Mouse (Mus musculus) midbrain, postnatal 0 days (tissue): ENCODE measurements around the gene Afg3l1. TPM values are rescaled to one million over a fixed set of nuclear protein-coding genes. Genes with fewer than 3 reads are reported as not detected.
"Not testable (repeated sequence)": the region's sequence is repeated elsewhere in the genome, so short reads cannot be mapped to it uniquely, and the experiment has no call there.

Source experiments
- ATAC-seq: fragments of 200-750 bp; cut with Nextera tagmentation; 2 replicates; pipeline ENCODE4 v1.8.0; 2017; ENCODE audit warnings: moderate number of reproducible peaks, mild to moderate bottlenecking, moderate TSS enrichment, moderate library complexity; ENCODE audit not compliant: low FRiP score
- DNase-seq: peaks from one replicate; pipeline ENCODE4 v3.0.0-alpha.2; 2015; ENCODE audit warnings: low spot score
- H3K27ac ChIP-seq: fragments of 300-500 bp; sonication (generic); 2 replicates; pipeline ENCODE4 v1.5.1; 2014; ENCODE audit warnings: low read depth, mild to moderate bottlenecking, low read length, mixed read lengths
- H3K27me3 ChIP-seq: fragments of 300-500 bp; sonication (generic); 2 replicates; pipeline ENCODE4 v1.6.1; 2014; ENCODE audit warnings: low read length, control low read depth, mixed read lengths; ENCODE audit not compliant: insufficient read depth
- H3K36me3 ChIP-seq: fragments of 300-500 bp; sonication (generic); 2 replicates; pipeline ENCODE4 v1.6.1; 2014; ENCODE audit warnings: low read length, control low read depth, mixed read lengths; ENCODE audit not compliant: insufficient read depth
- H3K4me1 ChIP-seq: fragments of 300-500 bp; sonication (generic); 2 replicates; pipeline ENCODE4 v1.6.1; 2014; ENCODE audit warnings: mild to moderate bottlenecking, control low read depth, antibody characterized with exemption, low read length, mixed read lengths; ENCODE audit not compliant: insufficient read depth
- H3K4me2 ChIP-seq: fragments of 300-500 bp; sonication (generic); 2 replicates; pipeline ENCODE4 v1.6.1; 2014; ENCODE audit warnings: low read depth, mild to moderate bottlenecking, low read length, mixed read lengths; ENCODE audit not compliant: poor library complexity, severe bottlenecking
- H3K4me3 ChIP-seq: fragments of 300-500 bp; sonication (generic); 2 replicates; pipeline ENCODE4 v1.5.1; 2014; ENCODE audit warnings: low read depth, mild to moderate bottlenecking, low read length, moderate library complexity
- H3K9ac ChIP-seq: fragments of 300-500 bp; sonication (generic); replicated peaks from 2 replicates; pipeline ENCODE4 v1.6.1; 2014; ENCODE audit warnings: mild to moderate bottlenecking, low read length, moderate library complexity, mixed read lengths; ENCODE audit not compliant: poor library complexity, severe bottlenecking
- H3K9me3 ChIP-seq: fragments of 300-500 bp; sonication (generic); 2 replicates; pipeline ENCODE4 v1.6.1; 2016; ENCODE audit warnings: low read length, control low read depth
- CTCF ChIP-seq: IDR thresholded peaks from 2 replicates; pipeline ENCODE4 v1.5.1; 2016; ENCODE audit warnings: antibody characterized with exemption, mild to moderate bottlenecking
- WGBS: fragments of 180-500 bp; shearing (Covaris S2); extraction: QIAGEN DNeasy Blood & Tissue Kit; methylation state at CpG from one replicate; pipeline ENCODE4 v1.1.7; 2014; 5-methylcytosine and 5-hydroxymethylcytosine counted together
- polyA plus RNA-seq: library from polyadenylated mRNA; unstranded; fragments of >200 nt; fragmentation: Nextera tagmentation; extraction: Ambion mirVana; gene quantifications from 2 replicates; pipeline ENCODE4 v1.2.1, GENCODE M21; 2015
- total RNA-seq: library from RNA; depleted of rRNA; stranded (reverse); fragments of >200 nt; gene quantifications from 2 replicates; pipeline ENCODE4 v1.2.3, GENCODE M21; 2014

The Afg3l1 gene
- total and polyA plus RNA-seq, 2 experiments from 2014 or later: 15.0 to 43.5 TPM

DNA sequence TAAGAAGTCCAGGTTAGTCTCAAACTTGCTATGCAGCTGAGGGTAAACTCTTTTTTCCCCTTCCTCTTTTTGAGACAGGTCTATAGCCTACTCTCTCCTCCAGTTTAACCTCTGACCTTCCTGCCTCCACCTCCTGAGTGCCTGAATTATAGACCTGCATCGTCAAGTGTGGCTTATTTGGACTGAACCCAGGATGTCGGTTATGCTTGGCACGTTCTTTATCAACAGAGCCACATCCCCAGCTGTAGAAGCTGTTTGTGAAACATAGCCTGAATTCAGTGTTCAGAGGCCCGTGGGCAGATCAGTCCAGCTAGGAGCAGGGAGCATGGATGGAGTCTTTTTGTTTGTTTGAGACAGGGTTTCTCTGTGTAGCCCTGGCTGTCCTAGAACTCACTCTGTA, 25.6 kb upstream of the Afg3l1 start:
- ATAC-seq: no peak
- peaks cover 51% of the 10 kb centered on the region for H3K36me3 ChIP-seq

DNA sequence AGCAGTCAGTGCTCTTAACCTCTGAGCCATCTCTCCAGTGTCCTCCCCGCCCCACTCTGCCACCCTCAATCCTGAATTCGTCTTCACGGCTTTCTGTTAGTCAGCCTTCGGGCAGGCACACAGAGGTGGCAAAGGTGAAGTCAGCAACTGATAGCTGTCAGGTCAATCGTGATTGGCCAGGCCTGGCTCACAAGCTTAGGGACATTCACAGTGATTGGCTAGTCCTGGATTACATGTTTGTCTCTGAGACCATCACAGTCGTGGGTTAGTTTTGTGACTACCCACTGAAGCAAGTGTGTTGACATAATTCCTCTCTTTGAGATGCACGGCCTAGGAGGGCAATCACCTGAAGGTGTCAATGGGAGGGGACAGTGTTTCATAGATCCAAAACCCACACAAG, 24.4 kb upstream of the Afg3l1 start:
- peaks cover 60% of the 10 kb centered on the region for H3K36me3 ChIP-seq
- H3K27ac ChIP-seq: no peak overlapping the region
- no peak overlapping the region for H3K9ac ChIP-seq
- no peak for TF ChIP-seq CTCF
- no peak overlapping the region for H3K4me2 ChIP-seq
- no peaks in the 10 kb centered on the region for H3K27me3 ChIP-seq
- DNase-seq: no peak
- 82% methylated on average over 7 of the region's 7 CpGs for WGBS
- no peak overlapping the region for H3K4me3 ChIP-seq
- ATAC-seq: no peak
- H3K4me1 ChIP-seq: no peaks in the 10 kb centered on the region
- H3K9me3 ChIP-seq: no peaks in the 10 kb centered on the region

More for the DNA sequence above, 25.6 kb upstream of the Afg3l1 start:
- 85% methylated on average over 4 of the region's 4 CpGs for WGBS
- Histone ChIP-seq H3K4me1 (no peaks in the 10 kb centered on the region), H3K4me2 (no peak overlapping the region), H3K27me3 (no peaks in the 10 kb centered on the region), H3K27ac (no peak overlapping the region), H3K9me3 (no peaks in the 10 kb centered on the region), H3K9ac (no peak overlapping the region), H3K4me3 (no peak overlapping the region)
- no peak for DNase-seq
- no peak for TF ChIP-seq CTCF

DNA sequence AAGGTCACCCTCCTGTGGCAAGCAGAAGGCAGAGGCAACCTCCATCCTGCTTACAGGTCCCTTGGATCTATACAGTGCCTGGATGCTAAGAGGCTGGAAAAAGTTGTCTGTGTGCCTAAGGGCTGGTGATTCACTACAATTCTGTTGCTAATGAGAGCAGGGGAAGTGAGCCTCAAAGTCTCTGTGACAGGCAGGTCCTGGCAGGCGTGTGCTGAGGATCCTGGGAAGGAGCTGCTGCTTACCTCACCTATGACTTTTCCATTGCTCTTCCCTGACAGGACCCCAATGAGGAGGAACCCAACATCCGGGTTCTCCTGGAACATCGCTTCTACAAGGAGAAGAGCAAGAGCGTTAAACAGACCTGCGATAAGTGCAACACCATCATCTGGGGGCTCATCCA, 23.8 kb upstream of the Afg3l1 start:
- DNase-seq (no peak), ATAC-seq (no peak)
- Histone ChIP-seq H3K4me2 (no peak overlapping the region), H3K4me1 (no peaks in the 10 kb centered on the region), H3K36me3 (peaks cover 63% of the 10 kb centered on the region), H3K9me3 (no peaks in the 10 kb centered on the region), H3K4me3 (no peak overlapping the region), H3K27ac (no peak overlapping the region), H3K27me3 (no peaks in the 10 kb centered on the region), H3K9ac (no peak overlapping the region)
- no peak for TF ChIP-seq CTCF
- 83% methylated on average over 5 of the region's 5 CpGs for WGBS

DNA sequence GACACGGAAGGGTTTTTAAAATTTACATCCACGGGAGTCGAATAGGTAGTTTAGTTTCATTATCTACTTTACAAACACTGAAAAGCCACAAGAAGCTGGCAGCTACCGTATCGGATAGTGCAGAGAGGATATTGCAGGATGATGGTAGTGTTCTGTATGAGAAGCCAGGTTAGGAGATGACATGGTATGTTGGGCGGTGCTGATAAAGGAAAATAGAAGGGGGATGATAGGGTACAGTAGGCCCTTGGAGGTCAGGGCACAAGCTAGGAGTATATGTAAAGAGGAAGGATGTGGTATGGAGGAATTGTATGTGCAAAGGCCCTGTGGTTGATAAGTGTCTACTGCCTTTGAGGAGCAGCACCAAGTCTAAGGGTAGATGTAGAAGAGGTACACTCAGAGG, 23.1 kb upstream of the Afg3l1 start:
- H3K9ac ChIP-seq: no peak overlapping the region
- no peaks in the 10 kb centered on the region for H3K9me3 ChIP-seq
- no peak overlapping the region for H3K27ac ChIP-seq
- no peak for ATAC-seq
- H3K36me3 ChIP-seq: peaks cover 65% of the 10 kb centered on the region
- no peaks in the 10 kb centered on the region for H3K4me1 ChIP-seq
- no peak for TF ChIP-seq CTCF
- 96% methylated on average over 6 of the region's 6 CpGs for WGBS
- no peaks in the 10 kb centered on the region for H3K27me3 ChIP-seq
- DNase-seq: no peak
- H3K4me3 ChIP-seq: no peak overlapping the region
- no peak overlapping the region for H3K4me2 ChIP-seq

DNA sequence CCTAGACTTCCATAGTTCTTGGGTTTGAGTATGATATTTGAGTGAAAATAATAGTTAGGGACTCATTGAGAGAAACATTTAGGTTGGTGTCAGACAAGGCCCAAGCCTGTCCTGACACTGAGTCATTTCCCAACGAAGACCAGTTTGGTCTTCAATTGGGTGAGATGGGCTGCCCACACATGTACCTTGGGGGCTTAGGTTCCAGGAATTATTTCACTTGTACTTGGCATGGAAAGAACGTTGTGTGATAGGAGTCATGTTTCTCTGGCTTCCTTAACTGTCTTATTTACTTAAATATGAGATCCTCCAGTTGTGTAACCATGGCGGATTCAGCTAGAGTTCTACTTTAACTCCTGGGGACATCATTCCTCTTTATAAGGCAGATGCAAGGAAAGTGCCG, 14.1 kb upstream of the Afg3l1 start:
- H3K4me2 ChIP-seq: no peak overlapping the region

DNA sequence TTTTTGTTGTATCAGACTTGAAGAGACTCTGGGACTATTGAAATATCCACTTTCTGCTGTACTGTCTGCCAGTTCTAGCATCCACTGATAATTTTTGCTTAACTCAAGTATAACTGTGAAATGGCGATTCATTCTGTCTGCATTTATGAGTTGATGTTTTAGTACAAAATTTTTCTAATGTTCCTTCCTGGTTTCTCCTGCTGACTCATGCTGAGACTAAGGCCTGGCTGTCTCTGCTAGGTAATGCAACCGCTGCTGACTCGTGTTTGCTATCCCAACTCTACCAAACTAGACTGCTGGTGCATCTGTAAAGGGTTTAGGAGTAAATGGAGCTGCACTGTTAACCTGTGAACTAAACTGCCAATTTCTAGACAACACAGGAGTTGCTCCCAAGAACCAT, 10.2 kb upstream of the Afg3l1 start:
- DNase-seq (no peak), ATAC-seq (no peak)
- Histone ChIP-seq H3K4me2 (no peak overlapping the region), H3K4me1 (no peaks in the 10 kb centered on the region), H3K4me3 (no peak overlapping the region), H3K27ac (no peak overlapping the region), H3K9ac (no peak overlapping the region), H3K27me3 (no peaks in the 10 kb centered on the region), H3K9me3 (no peaks in the 10 kb centered on the region), H3K36me3 (peaks cover 16% of the 10 kb centered on the region; the same call in 1 of the 2 replicates)
- no peak for TF ChIP-seq CTCF
- 78% methylated on average over 3 of the region's 3 CpGs for WGBS

More for the DNA sequence above, 14.1 kb upstream of the Afg3l1 start:
- Histone ChIP-seq H3K36me3 (peaks cover 46% of the 10 kb centered on the region), H3K9me3 (no peaks in the 10 kb centered on the region), H3K9ac (no peak overlapping the region), H3K4me1 (no peaks in the 10 kb centered on the region), H3K27me3 (no peaks in the 10 kb centered on the region), H3K4me3 (no peak overlapping the region), H3K27ac (no peak overlapping the region)
- DNase-seq (no peak), ATAC-seq (no peak)
- WGBS: 91% methylated on average over 4 of the region's 4 CpGs
- no peak for TF ChIP-seq CTCF

DNA sequence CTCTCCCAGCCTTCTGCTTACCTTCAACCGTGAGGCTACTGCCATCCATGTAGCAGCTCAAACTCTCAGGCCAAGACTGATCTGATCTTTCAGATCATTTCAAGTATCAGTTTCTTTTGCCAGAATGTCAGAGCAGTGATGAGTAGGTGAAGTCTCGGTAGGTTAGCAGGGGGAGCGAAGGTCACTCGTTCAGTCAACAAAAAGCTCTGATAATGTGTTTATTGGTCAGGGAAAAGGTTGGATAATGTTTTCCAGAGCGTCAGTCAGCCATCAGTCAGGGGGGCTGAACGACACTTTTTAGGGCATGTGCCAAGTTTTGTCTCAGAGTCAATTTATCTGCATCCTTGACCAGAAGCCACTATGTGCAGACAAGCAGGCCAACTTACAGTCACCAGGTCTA, 4.7 kb upstream of the Afg3l1 start:
- H3K36me3 ChIP-seq, H3K9me3 ChIP-seq, H3K4me1 ChIP-seq, H3K4me2 ChIP-seq, H3K9ac ChIP-seq, H3K4me3 ChIP-seq, ATAC-seq, H3K27me3 ChIP-seq, H3K27ac ChIP-seq, DNase-seq: not testable (repeated sequence)
- 81% methylated on average over 6 of the region's 6 CpGs for WGBS

DNA sequence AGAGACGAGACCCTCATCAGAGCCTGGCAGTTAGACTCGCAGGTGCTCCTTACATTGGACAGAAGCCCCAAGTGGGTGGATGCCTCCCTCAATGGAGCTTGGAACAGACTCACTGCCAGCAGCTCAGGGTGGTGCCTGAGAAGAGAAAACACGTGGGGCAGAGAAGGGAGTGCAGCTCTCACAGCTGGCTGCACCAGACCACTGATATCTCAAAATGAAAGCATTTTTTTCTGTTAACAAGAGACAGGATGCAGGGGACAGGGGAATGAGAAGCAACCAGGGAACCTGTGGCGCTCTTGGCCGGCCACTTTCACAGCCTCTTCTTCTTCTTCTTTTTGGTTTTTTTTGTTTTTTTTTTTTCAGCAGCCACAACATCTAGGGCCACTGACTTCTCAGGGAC, 3.2 kb upstream of the Afg3l1 start:
- H3K4me2 ChIP-seq, ATAC-seq, H3K9me3 ChIP-seq, H3K4me3 ChIP-seq, H3K36me3 ChIP-seq, H3K27me3 ChIP-seq, H3K27ac ChIP-seq, DNase-seq, H3K4me1 ChIP-seq, H3K9ac ChIP-seq: not testable (repeated sequence)
- WGBS: 65% methylated on average over 5 of the region's 5 CpGs
